Mouse (Mus musculus) liver, embryonic 15.5 days (tissue): ENCODE measurements at regions not wholly inside any gene's neighbourhood (a gene's known extent, or its start where the extent isn't known, plus 50 kb on each side); places are given as distances from the start of the nearest gene placed in this dataset.

Experiments
- ATAC-seq: fragments of 200-750 bp; cut with Nextera tagmentation; 2 replicates; pipeline ENCODE4 v1.8.0; 2017; ENCODE audit warnings: moderate number of reproducible peaks, mild to moderate bottlenecking, moderate library complexity; ENCODE audit not compliant: insufficient read depth
- H3K27ac ChIP-seq: fragments of 300-500 bp; sonication (generic); replicated peaks from 2 replicates; pipeline ENCODE4 v1.5.1; 2015; ENCODE audit warnings: mild to moderate bottlenecking, inconsistent platforms
- H3K27me3 ChIP-seq: fragments of 300-500 bp; sonication (generic); 2 replicates; pipeline ENCODE4 v1.6.1; 2015; ENCODE audit warnings: mild to moderate bottlenecking, inconsistent platforms
- H3K36me3 ChIP-seq: fragments of 300-500 bp; sonication (generic); replicated peaks from 2 replicates; pipeline ENCODE4 v1.6.1; 2015; ENCODE audit warnings: moderate library complexity, mild to moderate bottlenecking, inconsistent platforms
- H3K4me1 ChIP-seq: fragments of 300-500 bp; sonication (generic); replicated peaks from 2 replicates; pipeline ENCODE4 v1.6.1; 2015; ENCODE audit warnings: inconsistent platforms
- H3K4me2 ChIP-seq: fragments of 300-500 bp; sonication (generic); 2 replicates; pipeline ENCODE4 v1.6.1; 2015; ENCODE audit warnings: moderate library complexity, mild to moderate bottlenecking, inconsistent platforms
- H3K4me3 ChIP-seq: fragments of 300-500 bp; sonication (generic); replicated peaks from 2 replicates; pipeline ENCODE4 v1.5.1; 2015; ENCODE audit warnings: mild to moderate bottlenecking, inconsistent platforms
- H3K9ac ChIP-seq: fragments of 300-500 bp; sonication (generic); 2 replicates; pipeline ENCODE4 v1.6.1; 2015; ENCODE audit warnings: moderate library complexity, mild to moderate bottlenecking, inconsistent platforms
- H3K9me3 ChIP-seq: fragments of 300-500 bp; sonication (generic); replicated peaks from 2 replicates; pipeline ENCODE4 v1.6.1; 2016; ENCODE audit warnings: inconsistent platforms
- WGBS: fragments of 180-500 bp; shearing (Covaris S2); methylation state at CpG from one replicate; pipeline ENCODE4 v1.1.7; 2015; ENCODE audit warnings: mixed read lengths; ENCODE audit not compliant: insufficient replicate concordance; 5-methylcytosine and 5-hydroxymethylcytosine counted together

DNA sequence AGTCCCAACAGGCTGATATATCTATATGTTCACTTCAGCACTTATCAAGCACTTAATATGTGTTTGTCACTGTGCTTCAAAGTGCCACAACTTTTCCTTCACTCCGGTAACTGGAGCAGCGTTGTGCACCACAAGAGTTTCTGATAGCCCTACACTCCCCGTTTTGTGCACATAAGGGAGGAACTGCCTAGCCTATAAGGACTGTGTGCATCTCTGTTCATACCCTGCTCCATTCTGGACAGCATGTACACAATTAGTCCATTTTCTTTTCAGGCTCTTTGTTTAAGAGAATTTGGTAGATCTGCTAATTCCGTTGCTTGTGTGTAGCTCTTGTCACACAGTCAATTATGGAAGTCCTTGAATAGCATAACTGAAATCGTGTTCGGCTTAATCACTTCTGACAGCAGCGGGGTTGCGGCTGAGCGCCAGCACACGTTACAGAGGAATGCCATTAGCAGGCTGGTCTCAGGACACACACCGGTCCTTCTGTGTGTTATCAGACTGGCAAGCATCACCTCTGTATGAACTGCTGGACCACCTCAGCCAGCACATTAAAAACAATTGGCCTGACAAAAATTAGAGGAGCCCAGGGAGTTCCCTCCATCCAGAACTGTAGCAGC lies 144.2 kb downstream of the Cmpk2 start:
- H3K27me3 ChIP-seq, result no peaks in the 10 kb centered on the region
- H3K9me3 ChIP-seq, result no peaks in the 10 kb centered on the region
- ATAC-seq, result no peak
- H3K27ac ChIP-seq, result no peak overlapping the region
- no peak overlapping the region for H3K4me3 ChIP-seq
- 75% methylated on average over 11 of the region's 11 CpGs for WGBS
- H3K4me2 ChIP-seq, result no peak overlapping the region
- H3K4me1 ChIP-seq, result no peaks in the 10 kb centered on the region
- no peaks in the 10 kb centered on the region for H3K36me3 ChIP-seq
- no peak overlapping the region for H3K9ac ChIP-seq

DNA sequence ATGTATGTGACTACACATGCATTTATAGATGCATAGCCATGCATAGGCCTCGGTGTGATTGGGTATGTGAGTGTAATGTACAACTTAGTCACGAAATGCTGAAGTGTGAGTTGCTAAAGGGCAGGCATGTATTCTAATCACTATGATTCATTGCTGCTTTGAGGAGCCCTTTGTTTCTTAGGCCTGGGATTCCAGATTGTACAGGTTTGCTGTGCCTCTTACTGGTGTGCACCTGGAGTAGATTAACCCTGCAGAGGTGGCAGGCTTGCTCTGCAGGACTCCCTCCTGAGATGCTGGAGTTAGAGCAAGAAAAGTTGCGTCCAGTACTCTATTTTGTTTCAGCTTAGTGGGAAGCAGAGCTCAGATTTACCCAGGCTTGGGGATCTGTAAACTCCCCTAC lies 141.1 kb downstream of the Cmpk2 start:
- Histone ChIP-seq H3K4me1 (no peaks in the 10 kb centered on the region), H3K36me3 (no peaks in the 10 kb centered on the region), H3K9me3 (no peaks in the 10 kb centered on the region), H3K27ac (no peak overlapping the region), H3K4me3 (no peak overlapping the region), H3K4me2 (no peak overlapping the region), H3K27me3 (no peaks in the 10 kb centered on the region), H3K9ac (no peak overlapping the region)
- 61% methylated on average over 3 of the region's 3 CpGs for WGBS
- no peak for ATAC-seq

DNA sequence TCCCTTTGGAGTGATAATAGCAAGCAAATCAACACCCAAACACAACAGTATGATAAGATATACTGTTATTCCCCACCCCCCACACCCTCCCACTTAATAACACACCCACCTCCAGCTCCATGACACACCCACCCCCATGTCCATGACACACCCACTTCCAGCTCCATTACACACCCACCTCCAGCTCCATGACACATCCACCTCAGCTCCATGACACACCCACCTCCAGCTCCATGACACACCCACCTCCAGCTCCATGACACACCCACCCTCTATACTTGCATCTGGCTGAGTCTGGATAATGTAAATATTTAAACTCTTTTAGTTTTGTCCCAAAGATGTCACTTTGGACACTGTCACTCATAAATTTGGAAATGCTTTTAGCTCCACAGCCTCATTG lies 129.5 kb downstream of the Cmpk2 start:
- no peak overlapping the region for H3K9ac ChIP-seq
- ATAC-seq, result no peak
- no peak overlapping the region for H3K4me3 ChIP-seq
- no peaks in the 10 kb centered on the region for H3K4me1 ChIP-seq
- H3K36me3 ChIP-seq, result no peaks in the 10 kb centered on the region
- no peaks in the 10 kb centered on the region for H3K9me3 ChIP-seq
- H3K4me2 ChIP-seq, result no peak overlapping the region
- no peak overlapping the region for H3K27ac ChIP-seq
- H3K27me3 ChIP-seq, result no peaks in the 10 kb centered on the region

DNA sequence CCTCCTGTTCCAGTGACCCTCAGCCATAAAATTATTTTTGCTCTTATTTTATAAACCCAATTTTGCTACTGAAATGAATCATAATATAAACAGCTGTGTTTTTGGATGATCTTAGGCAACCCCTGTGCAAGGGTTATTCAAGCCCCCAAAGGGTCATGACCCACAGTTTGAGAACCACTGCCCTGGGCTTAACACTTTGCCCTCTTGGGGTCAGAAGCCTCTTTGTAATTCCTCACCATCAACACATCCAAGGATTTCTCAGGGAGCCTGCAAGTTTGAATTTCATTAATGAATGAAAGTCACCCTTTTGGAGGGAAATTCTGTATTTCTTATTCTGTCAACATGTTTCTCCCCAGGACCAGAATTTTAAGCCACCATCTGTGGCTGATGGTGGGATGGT lies 123.1 kb downstream of the Cmpk2 start:
- Histone ChIP-seq H3K9me3 (no peaks in the 10 kb centered on the region), H3K4me2 (no peak overlapping the region), H3K27me3 (no peaks in the 10 kb centered on the region), H3K27ac (no peak overlapping the region), H3K4me1 (no peaks in the 10 kb centered on the region), H3K4me3 (no peak overlapping the region), H3K36me3 (no peaks in the 10 kb centered on the region), H3K9ac (no peak overlapping the region)
- ATAC-seq, result no peak

DNA sequence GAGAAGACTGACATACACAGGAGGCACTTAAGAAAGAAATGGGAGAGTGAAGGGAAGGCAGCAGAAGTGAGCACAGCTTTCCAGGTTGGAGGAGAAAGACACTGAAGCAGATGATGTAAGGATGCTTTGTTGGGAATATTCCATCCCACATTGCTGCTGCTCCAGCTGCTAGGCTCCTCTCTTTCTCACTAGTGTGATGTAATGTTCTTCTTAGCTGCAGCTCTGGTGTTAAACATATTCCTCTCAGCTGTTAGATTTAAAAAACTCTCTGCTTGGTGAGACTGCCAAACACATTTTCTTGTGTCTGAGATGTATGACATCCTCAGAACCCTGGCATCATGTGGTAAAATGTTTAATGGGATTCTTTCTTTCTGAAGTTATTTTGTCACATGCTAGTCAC lies 120.1 kb downstream of the Cmpk2 start:
- H3K27me3 ChIP-seq, result no peaks in the 10 kb centered on the region
- no peak overlapping the region for H3K9ac ChIP-seq
- no peaks in the 10 kb centered on the region for H3K9me3 ChIP-seq
- no peak overlapping the region for H3K4me3 ChIP-seq
- no peak overlapping the region for H3K27ac ChIP-seq
- H3K36me3 ChIP-seq, result no peaks in the 10 kb centered on the region
- H3K4me1 ChIP-seq, result no peaks in the 10 kb centered on the region
- ATAC-seq, result no peak
- no peak overlapping the region for H3K4me2 ChIP-seq

DNA sequence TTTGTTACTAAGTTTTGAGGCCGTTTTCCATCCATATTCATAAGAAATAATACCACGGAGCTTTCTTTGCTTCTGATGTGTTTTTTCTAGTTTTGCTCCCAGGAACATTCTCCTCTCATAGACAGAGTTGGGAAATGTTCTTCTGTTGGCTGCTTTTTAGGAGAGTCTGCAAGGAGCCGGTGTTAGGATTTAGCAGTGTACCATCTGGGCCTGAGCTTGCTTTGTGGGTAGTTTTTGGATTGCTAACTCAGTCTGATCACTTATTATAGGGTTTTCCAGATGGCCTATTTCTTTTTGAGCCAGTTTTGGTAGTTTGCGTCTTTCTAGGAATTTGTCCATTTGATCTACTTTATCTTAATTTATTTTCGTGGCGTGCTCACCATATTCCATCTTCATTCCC lies 108.4 kb downstream of the Cmpk2 start:
- no peak overlapping the region for H3K4me3 ChIP-seq
- H3K27ac ChIP-seq, result no peak overlapping the region
- H3K27me3 ChIP-seq, result no peaks in the 10 kb centered on the region
- WGBS, result 69% methylated on average over 6 of the region's 6 CpGs
- ATAC-seq, result no peak
- H3K9me3 ChIP-seq, result no peaks in the 10 kb centered on the region
- H3K4me2 ChIP-seq, result no peak overlapping the region
- no peaks in the 10 kb centered on the region for H3K36me3 ChIP-seq
- H3K4me1 ChIP-seq, result no peaks in the 10 kb centered on the region
- H3K9ac ChIP-seq, result no peak overlapping the region

DNA sequence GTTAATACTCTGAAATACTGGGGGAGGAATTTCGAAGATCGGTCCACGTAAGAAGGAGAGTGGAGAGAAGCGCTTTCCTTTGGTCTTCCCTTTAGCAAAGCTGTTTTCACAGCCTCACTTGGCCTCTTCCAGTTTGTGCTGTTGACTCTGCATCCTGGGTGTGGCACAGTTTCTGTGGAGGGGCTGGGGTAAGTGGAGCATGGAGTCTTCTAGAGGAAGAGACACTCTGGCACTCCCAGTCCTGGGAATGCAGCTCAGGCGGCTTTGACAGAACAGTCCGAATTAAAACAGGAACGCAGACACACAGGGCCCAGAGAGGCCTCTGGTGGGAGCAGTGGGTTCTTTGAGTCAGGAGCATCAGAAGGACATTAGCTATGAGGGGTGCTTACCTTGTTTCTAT lies 102.6 kb downstream of the Cmpk2 start:
- H3K9me3 ChIP-seq, result no peaks in the 10 kb centered on the region
- no peak overlapping the region for H3K27ac ChIP-seq
- no peaks in the 10 kb centered on the region for H3K36me3 ChIP-seq
- ATAC-seq, result no peak
- 72% methylated on average over 7 of the region's 7 CpGs for WGBS
- H3K27me3 ChIP-seq, result no peaks in the 10 kb centered on the region
- H3K4me3 ChIP-seq, result no peak overlapping the region
- no peak overlapping the region for H3K9ac ChIP-seq
- no peak overlapping the region for H3K4me2 ChIP-seq
- H3K4me1 ChIP-seq, result no peaks in the 10 kb centered on the region

DNA sequence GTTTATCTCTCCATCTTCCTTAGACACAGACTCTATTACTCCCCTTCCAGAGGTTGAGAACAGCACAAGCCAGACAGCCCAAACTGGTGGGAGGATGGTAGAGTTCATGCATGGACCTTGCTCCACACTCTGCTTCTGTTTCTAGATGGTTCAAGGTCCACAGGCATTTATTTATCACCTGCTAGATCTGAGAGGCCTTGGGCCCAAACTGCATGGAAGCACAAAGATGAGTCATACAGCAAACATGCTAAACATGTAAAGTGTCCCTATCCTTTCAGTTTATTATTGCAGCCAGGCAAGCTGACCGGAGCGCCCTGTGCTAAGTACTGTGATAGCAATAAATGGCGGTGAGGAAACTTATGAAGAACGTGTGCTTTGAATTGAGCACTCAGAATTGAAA lies 98.4 kb downstream of the Cmpk2 start:
- no peak overlapping the region for H3K4me3 ChIP-seq
- H3K9me3 ChIP-seq, result no peaks in the 10 kb centered on the region
- no peak for ATAC-seq
- WGBS, result 70% methylated on average over 4 of the region's 4 CpGs
- H3K36me3 ChIP-seq, result no peaks in the 10 kb centered on the region
- no peaks in the 10 kb centered on the region for H3K27me3 ChIP-seq
- no peak overlapping the region for H3K4me2 ChIP-seq
- no peak overlapping the region for H3K27ac ChIP-seq
- H3K4me1 ChIP-seq, result no peaks in the 10 kb centered on the region
- no peak overlapping the region for H3K9ac ChIP-seq

DNA sequence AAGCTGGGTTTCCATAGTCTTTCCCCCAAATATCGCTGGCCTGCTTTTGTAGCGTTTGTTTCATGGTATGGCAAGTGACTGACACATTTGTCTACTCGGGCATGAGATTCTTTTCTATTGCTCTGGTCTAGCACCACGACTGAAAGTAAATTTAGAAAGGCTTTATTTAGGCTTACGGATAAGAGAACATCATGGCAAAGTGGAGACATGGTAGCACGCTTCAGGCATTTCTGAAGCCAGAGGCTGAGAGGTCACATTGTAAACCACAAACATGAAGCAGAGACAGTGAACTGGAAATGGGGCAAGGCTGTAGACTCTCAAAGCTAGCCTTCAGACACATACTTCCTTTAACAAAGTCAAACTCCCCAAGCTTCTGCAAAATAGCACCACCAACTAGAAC lies 93.9 kb downstream of the Cmpk2 start:
- Histone ChIP-seq H3K4me2 (no peak overlapping the region), H3K9ac (no peak overlapping the region), H3K9me3 (no peaks in the 10 kb centered on the region), H3K27ac (no peak overlapping the region), H3K36me3 (no peaks in the 10 kb centered on the region), H3K27me3 (no peaks in the 10 kb centered on the region), H3K4me1 (no peaks in the 10 kb centered on the region), H3K4me3 (no peak overlapping the region)
- WGBS, result 56% methylated on average over 6 of the region's 6 CpGs
- no peak for ATAC-seq

DNA sequence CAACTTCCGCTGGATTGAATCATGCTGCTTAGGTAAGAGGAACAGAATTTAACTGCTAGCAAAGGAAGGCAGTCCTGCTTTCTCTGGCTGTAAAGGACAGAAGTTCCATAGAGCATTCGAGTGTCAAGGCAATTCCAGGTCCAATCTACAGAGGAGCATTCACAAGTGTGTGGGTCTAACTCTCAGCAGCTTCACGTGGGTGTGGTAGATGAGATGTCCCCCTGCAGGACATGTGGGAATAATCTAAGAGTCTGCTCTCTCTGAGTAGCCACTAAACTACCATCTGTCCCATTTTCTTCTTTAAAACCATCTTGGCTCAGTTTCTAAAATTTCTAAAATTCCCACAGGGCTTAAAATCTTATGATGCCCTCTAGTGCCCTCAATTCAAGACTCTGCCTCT lies 90.6 kb downstream of the Cmpk2 start:
- Histone ChIP-seq H3K4me1 (no peaks in the 10 kb centered on the region), H3K27ac (no peak overlapping the region), H3K36me3 (no peaks in the 10 kb centered on the region), H3K4me3 (no peak overlapping the region), H3K9me3 (no peaks in the 10 kb centered on the region), H3K9ac (no peak overlapping the region), H3K4me2 (no peak overlapping the region), H3K27me3 (no peaks in the 10 kb centered on the region)
- no peak for ATAC-seq
- WGBS, result 46% methylated on average over 3 of the region's 3 CpGs

DNA sequence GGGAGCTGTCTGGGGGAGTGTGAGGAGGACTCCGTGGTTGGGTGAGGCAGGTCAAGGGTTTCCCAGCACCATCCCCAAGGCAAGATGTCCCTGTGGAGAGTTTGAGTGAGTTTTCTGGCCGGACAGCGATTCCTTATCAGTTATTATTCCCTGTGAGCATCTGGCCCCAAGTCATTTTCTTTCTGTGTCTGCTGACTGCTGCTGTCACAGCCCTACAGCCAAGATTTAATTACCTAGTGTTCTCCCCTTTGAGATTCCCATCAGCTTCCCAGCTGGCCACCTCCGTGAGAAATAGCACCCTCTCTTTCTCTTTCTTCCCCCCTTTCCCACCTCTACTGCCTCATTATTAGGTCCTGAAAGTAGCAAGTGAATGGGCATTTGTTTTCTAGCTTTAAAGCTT lies 88.4 kb downstream of the Cmpk2 start:
- Histone ChIP-seq H3K4me3 (no peak overlapping the region), H3K4me1 (no peaks in the 10 kb centered on the region), H3K4me2 (no peak overlapping the region), H3K9ac (no peak overlapping the region), H3K9me3 (no peaks in the 10 kb centered on the region), H3K27ac (no peak overlapping the region), H3K27me3 (no peaks in the 10 kb centered on the region), H3K36me3 (no peaks in the 10 kb centered on the region)
- ATAC-seq, result no peak
- 5% methylated on average over 4 of the region's 4 CpGs for WGBS

DNA sequence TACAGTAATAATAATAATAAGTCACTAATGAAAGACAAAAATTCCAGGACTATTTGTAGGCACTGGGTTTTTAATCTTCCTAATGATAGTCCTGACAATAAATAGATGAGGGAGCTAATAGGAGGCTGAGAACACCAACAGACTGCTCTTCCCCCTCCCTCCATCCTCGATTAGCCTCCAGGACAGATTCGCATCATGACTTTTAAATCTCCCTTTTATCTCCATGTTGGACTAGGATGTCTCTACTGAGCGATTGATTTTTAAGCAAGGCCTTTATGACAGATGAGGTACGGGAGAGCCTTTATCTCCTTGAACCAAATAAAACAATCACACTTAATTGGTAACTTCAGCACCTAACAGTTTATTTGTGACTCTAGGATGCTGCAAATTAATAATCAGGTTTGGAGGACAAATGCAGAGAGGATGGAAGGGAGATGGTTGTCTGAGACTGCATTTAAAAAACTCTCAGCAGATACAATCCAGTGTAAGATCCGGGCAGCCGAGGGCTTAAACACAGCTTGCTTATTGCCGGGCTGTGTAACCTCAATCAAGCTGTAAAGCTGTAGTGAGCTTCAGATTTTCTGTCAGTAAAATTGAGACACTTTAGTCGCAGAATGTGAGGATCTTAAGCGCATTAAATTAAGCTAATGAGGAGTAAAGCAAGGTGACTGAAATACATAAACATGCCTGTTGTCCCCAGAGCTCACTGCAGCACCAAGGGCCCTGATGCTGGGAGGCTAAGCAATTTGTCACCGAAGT lies 82.3 kb downstream of the Cmpk2 start:
- H3K4me3 ChIP-seq, result no peak overlapping the region
- H3K9me3 ChIP-seq, result no peaks in the 10 kb centered on the region
- H3K27me3 ChIP-seq, result no peaks in the 10 kb centered on the region
- no peak overlapping the region for H3K4me2 ChIP-seq
- no peak overlapping the region for H3K27ac ChIP-seq
- no peaks in the 10 kb centered on the region for H3K4me1 ChIP-seq
- no peak for ATAC-seq
- 53% methylated on average over 10 of the region's 10 CpGs for WGBS
- H3K9ac ChIP-seq, result no peak overlapping the region
- no peaks in the 10 kb centered on the region for H3K36me3 ChIP-seq
